ENCODE assay signal across 7 mouse cellular contexts in genomic region chr1:156041451-156042241, GRCm38 (mm10). TPM values are rescaled to one million over a fixed set of nuclear protein-coding genes. Genes with fewer than 3 reads are reported as not detected.
DNase-seq lines count a peak whose midpoint lies in the region; ATAC-seq lines count a peak whose summit lies in the region.

No protein-coding gene starts in this region.

- peak overlapping the region; percentile 34 for H3K9ac ChIP-seq in lung, embryonic 15.5 days
- H3K9ac ChIP-seq in embryonic facial prominence, embryonic 12.5 days: peak overlapping the region; percentile 40; the same call in 1 of the 2 replicates
- no peak overlapping the region for H3K9ac ChIP-seq in limb, embryonic 11.5 days (ENCODE audit: low read length)
- H3K9ac ChIP-seq in stomach, embryonic 14.5 days (replicated peaks; ENCODE audit: low read depth, low read length): no peak overlapping the region

- H3K4me1 ChIP-seq in lung, embryonic 15.5 days: peaks cover 18% of the 10 kb centered on the region
- peaks cover 18% of the 10 kb centered on the region for H3K4me1 ChIP-seq in embryonic facial prominence, embryonic 12.5 days
- H3K4me1 ChIP-seq in limb, embryonic 11.5 days (ENCODE audit: control insufficient read depth, insufficient read depth, low read length): peaks cover 8% of the 10 kb centered on the region; the same call in 1 of the 2 replicates
- peaks cover 9% of the 10 kb centered on the region for H3K4me1 ChIP-seq in stomach, embryonic 14.5 days (ENCODE audit: control insufficient read depth, insufficient read depth, low read length)

- H3K27ac ChIP-seq in lung, embryonic 15.5 days: no peak overlapping the region
- H3K27ac ChIP-seq in embryonic facial prominence, embryonic 12.5 days: no peak overlapping the region
- no peak overlapping the region for H3K27ac ChIP-seq in limb, embryonic 11.5 days (replicated peaks; ENCODE audit: low read depth, low read length)
- H3K27ac ChIP-seq in stomach, embryonic 14.5 days (ENCODE audit: low read length): no peak overlapping the region

- 22% methylated on average over 7 of the region's 7 CpGs for WGBS in lung, embryonic 15.5 days
- 36% methylated on average over 7 of the region's 7 CpGs for WGBS in embryonic facial prominence, embryonic 12.5 days
- 48% methylated on average over 7 of the region's 7 CpGs for WGBS in limb, embryonic 11.5 days
- 27% methylated on average over 7 of the region's 7 CpGs for WGBS in stomach, embryonic 14.5 days

- DNase-seq in lung, postnatal 4 days: no peak
- no peak for DNase-seq in limb, embryonic 11.5 days (ENCODE audit: low spot score)
- no peak for DNase-seq in urinary bladder, postnatal 25 days (ENCODE audit: low spot score)
- no peak for DNase-seq in cerebellum, adult 8-10 months

- no peaks in the 10 kb centered on the region for H3K27me3 ChIP-seq in lung, embryonic 15.5 days
- H3K27me3 ChIP-seq in embryonic facial prominence, embryonic 12.5 days: no peaks in the 10 kb centered on the region
- no peaks in the 10 kb centered on the region for H3K27me3 ChIP-seq in limb, embryonic 11.5 days (ENCODE audit: control insufficient read depth, insufficient read depth, low read length)
- no peaks in the 10 kb centered on the region for H3K27me3 ChIP-seq in stomach, embryonic 14.5 days (ENCODE audit: control insufficient read depth, insufficient read depth, low read length)

- peaks cover 13% of the 10 kb centered on the region for H3K36me3 ChIP-seq in lung, embryonic 15.5 days
- H3K36me3 ChIP-seq in embryonic facial prominence, embryonic 12.5 days: 0 out of 2 replicates have a peak, but pooled peaks cover 22% of the 10 kb centered on the region
- peaks cover 2% of the 10 kb centered on the region; the same call in 1 of the 2 replicates for H3K36me3 ChIP-seq in limb, embryonic 11.5 days (ENCODE audit: control insufficient read depth, insufficient read depth, low read length)
- H3K36me3 ChIP-seq in stomach, embryonic 14.5 days (ENCODE audit: control insufficient read depth, insufficient read depth, low read length): peaks cover 16% of the 10 kb centered on the region

- H3K9me3 ChIP-seq in lung, embryonic 15.5 days: no peaks in the 10 kb centered on the region
- H3K9me3 ChIP-seq in embryonic facial prominence, embryonic 12.5 days: no peaks in the 10 kb centered on the region
- no peaks in the 10 kb centered on the region for H3K9me3 ChIP-seq in limb, embryonic 11.5 days (ENCODE audit: control insufficient read depth, low read length)
- H3K9me3 ChIP-seq in stomach, embryonic 14.5 days (ENCODE audit: control insufficient read depth, low read depth, low read length): no peaks in the 10 kb centered on the region

- ATAC-seq in lung, embryonic 15.5 days (ENCODE audit: borderline replicate concordance, extremely low read depth, low FRiP score, low TSS enrichment): no peak
- no peak for ATAC-seq in embryonic facial prominence, embryonic 12.5 days (ENCODE audit: insufficient number of reproducible peaks, insufficient read depth, low FRiP score, low TSS enrichment)
- no peak for ATAC-seq in limb, embryonic 11.5 days (ENCODE audit: insufficient number of reproducible peaks, low FRiP score, low TSS enrichment, low read depth)
- no peak for ATAC-seq in stomach, embryonic 14.5 days (ENCODE audit: insufficient number of reproducible peaks, insufficient read depth, low FRiP score, low read depth)

- peak overlapping the region; percentile 81 for H3K4me2 ChIP-seq in lung, embryonic 15.5 days
- H3K4me2 ChIP-seq in embryonic facial prominence, embryonic 12.5 days (replicated peaks): peak overlapping the region; percentile 78
- peak overlapping the region; percentile 51 for H3K4me2 ChIP-seq in limb, embryonic 11.5 days (ENCODE audit: low read depth, severe bottlenecking)
- H3K4me2 ChIP-seq in stomach, embryonic 14.5 days (replicated peaks; ENCODE audit: low read depth, low read length): peak overlapping the region; percentile 70

- peak overlapping the region; percentile 65 for H3K4me3 ChIP-seq in lung, embryonic 15.5 days
- peak overlapping the region; percentile 53 for H3K4me3 ChIP-seq in embryonic facial prominence, embryonic 12.5 days
- H3K4me3 ChIP-seq in limb, embryonic 11.5 days (ENCODE audit: low read depth, low read length): peak overlapping the region; percentile 49
- H3K4me3 ChIP-seq in stomach, embryonic 14.5 days (ENCODE audit: low read depth, low read length): peak overlapping the region; percentile 60

RNA-seq across cellular contexts. Expression of gene Tor1aip1, which starts 5.4 kb away (rescaled TPM):
- polyA plus RNA-seq in lung, embryonic 15.5 days (2015; fragmentation: Nextera tagmentation; extraction: Ambion mirVana): 43.6 and 50.9 TPM in 2 replicates
- polyA plus RNA-seq in embryonic facial prominence, embryonic 12.5 days (2016; fragmentation: Nextera tagmentation; extraction: Ambion mirVana): 43.1 and 49.0 TPM in 2 replicates
- polyA plus RNA-seq in limb, embryonic 11.5 days (2014; fragmentation: Nextera tagmentation; extraction: Ambion mirVana): 42.3 and 44.7 TPM in 2 replicates
- 44.0 and 48.3 TPM in 2 replicates for polyA plus RNA-seq in stomach, embryonic 14.5 days (2014; fragmentation: Nextera tagmentation; extraction: Ambion mirVana)

RNA-seq across cellular contexts. Expression of gene Tor1aip2, which starts 6.4 kb away (rescaled TPM):
- polyA plus RNA-seq in lung, embryonic 15.5 days (2015; fragmentation: Nextera tagmentation; extraction: Ambion mirVana): 105 and 110 TPM in 2 replicates
- 115 and 124 TPM in 2 replicates for polyA plus RNA-seq in embryonic facial prominence, embryonic 12.5 days (2016; fragmentation: Nextera tagmentation; extraction: Ambion mirVana)
- 130 and 136 TPM in 2 replicates for polyA plus RNA-seq in limb, embryonic 11.5 days (2014; fragmentation: Nextera tagmentation; extraction: Ambion mirVana)
- polyA plus RNA-seq in stomach, embryonic 14.5 days (2014; fragmentation: Nextera tagmentation; extraction: Ambion mirVana): 134 and 139 TPM in 2 replicates

Comparison
In these comparisons a context has a peak if more than half of its experiments do, and no peak if none do; other contexts are left out.
1. H3K9ac ChIP-seq: peak in lung, embryonic 15.5 days (single experiment) and embryonic facial prominence, embryonic 12.5 days (single experiment); none in limb, embryonic 11.5 days (single experiment) and stomach, embryonic 14.5 days (single experiment).
2. Peak in every context shown above with its lines, with median percentiles within 50 percentile points of each other: H3K4me2 ChIP-seq and H3K4me3 ChIP-seq.